Mouse (Mus musculus): ENCODE data around the gene Ahctf1. TPM values are rescaled to one million over a fixed set of nuclear protein-coding genes. Genes with fewer than 3 reads are reported as not detected.
A peak's percentile ranks its signal among the peaks of the same experiment; 100 is the strongest.

Ahctf1 gene
- polyA plus RNA-seq, 1 experiment from 2014 or later: 8.8 TPM

- Histone ChIP-seq H3K36me3 (ENCODE audit: control insufficient read depth, insufficient read depth) (peaks cover 59% of the 10 kb centered on the region), H3K4me3 (ENCODE audit: low read depth, low read length) (no peak overlapping the region), H3K27ac (ENCODE audit: low read depth, low read length) (no peak overlapping the region), H3K9me3 (ENCODE audit: control insufficient read depth) (no peaks in the 10 kb centered on the region), H3K4me1 (replicated peaks; ENCODE audit: control insufficient read depth, insufficient read depth, low read length) (no peaks in the 10 kb centered on the region), H3K4me2 (replicated peaks; ENCODE audit: low read depth) (no peak overlapping the region), H3K9ac (ENCODE audit: low read depth, low read length) (no peak overlapping the region), H3K27me3 (replicated peaks; ENCODE audit: control insufficient read depth, insufficient read depth, low read length) (no peaks in the 10 kb centered on the region)
- WGBS: 96% methylated on average over 11 of the region's 11 CpGs
- ATAC-seq: no peak
- TF ChIP-seq CTCF (IDR thresholded peaks at IDR 0.05; ENCODE audit: low read depth): no peak
These were observed 51.2 kb downstream of the Ahctf1 start for GRCm38 (mm10) chr1:179752276-179752675.

DNA sequence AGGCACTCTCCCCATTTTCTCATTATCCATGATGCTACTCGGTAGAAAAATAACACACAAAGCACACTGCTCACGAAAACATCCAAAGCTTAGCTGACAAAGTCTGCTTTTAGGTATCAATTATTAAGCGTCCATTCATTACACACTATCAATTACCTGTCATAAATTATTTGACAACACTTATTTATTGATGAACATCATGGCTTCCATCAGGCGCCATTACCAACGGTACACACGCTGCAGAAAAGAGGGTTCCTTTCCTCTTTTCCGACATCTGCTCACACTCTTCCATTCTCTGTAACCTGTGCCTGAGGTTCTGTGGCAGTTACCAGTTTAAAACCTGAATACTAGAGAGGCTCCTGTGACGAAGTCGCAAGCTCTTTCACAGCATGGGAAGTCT is 58.3 kb downstream of the Ahctf1 start, which contains the start of gene Kif28:
Gene Kif28 (minus strand): TSS at position 101 of the 400 bp plus-strand sequence.
- no peaks in the 10 kb centered on the region for H3K4me1 ChIP-seq (replicated peaks; ENCODE audit: control insufficient read depth, insufficient read depth, low read length)
- 92% methylated on average over 9 of the region's 9 CpGs for WGBS
- no peaks in the 10 kb centered on the region for H3K27me3 ChIP-seq (replicated peaks; ENCODE audit: control insufficient read depth, insufficient read depth, low read length)
- H3K9ac ChIP-seq (ENCODE audit: low read depth, low read length): no peak within 1 kb of the TSS
- peaks cover 33% of the 10 kb centered on the region for H3K36me3 ChIP-seq (ENCODE audit: control insufficient read depth, insufficient read depth)
- ATAC-seq: no peak
- TF ChIP-seq CTCF (IDR thresholded peaks at IDR 0.05; ENCODE audit: low read depth): no peak
- no peak within 1 kb of the TSS for H3K4me2 ChIP-seq (replicated peaks; ENCODE audit: low read depth)
- H3K4me3 ChIP-seq (ENCODE audit: low read depth, low read length): no peak within 1 kb of the TSS
- H3K27ac ChIP-seq (ENCODE audit: low read depth, low read length): no peak within 1 kb of the TSS
- H3K9me3 ChIP-seq (ENCODE audit: control insufficient read depth): no peaks in the 10 kb centered on the region

GRCm38 (mm10) chr1:179743593-179744193 is 59.8 kb downstream of the Ahctf1 start:
- ATAC-seq: peak; percentile 86
- peaks cover 24% of the 10 kb centered on the region for H3K36me3 ChIP-seq (ENCODE audit: control insufficient read depth, insufficient read depth)
- WGBS: 41% methylated on average over 4 of the region's 4 CpGs

GRCm38 (mm10) chr1:179736483-179736882 is 67.0 kb downstream of the Ahctf1 start:
- WGBS: 88% methylated on average over 3 of the region's 3 CpGs
- H3K4me1 ChIP-seq (replicated peaks; ENCODE audit: control insufficient read depth, insufficient read depth, low read length): no peaks in the 10 kb centered on the region
- no peak overlapping the region for H3K4me3 ChIP-seq (ENCODE audit: low read depth, low read length)
- H3K27me3 ChIP-seq (replicated peaks; ENCODE audit: control insufficient read depth, insufficient read depth, low read length): no peaks in the 10 kb centered on the region
- H3K9me3 ChIP-seq (ENCODE audit: control insufficient read depth): no peaks in the 10 kb centered on the region
- no peak for ATAC-seq
- H3K9ac ChIP-seq (ENCODE audit: low read depth, low read length): no peak overlapping the region
- H3K27ac ChIP-seq (ENCODE audit: low read depth, low read length): no peak overlapping the region
- no peak for TF ChIP-seq CTCF (IDR thresholded peaks at IDR 0.05; ENCODE audit: low read depth)
- no peak overlapping the region for H3K4me2 ChIP-seq (replicated peaks; ENCODE audit: low read depth)
- H3K36me3 ChIP-seq (ENCODE audit: control insufficient read depth, insufficient read depth): no peaks in the 10 kb centered on the region

More at GRCm38 (mm10) chr1:179743593-179744193, 59.8 kb downstream of the Ahctf1 start:
- Histone ChIP-seq H3K9me3 (ENCODE audit: control insufficient read depth) (no peaks in the 10 kb centered on the region), H3K27me3 (replicated peaks; ENCODE audit: control insufficient read depth, insufficient read depth, low read length) (no peaks in the 10 kb centered on the region), H3K4me3 (ENCODE audit: low read depth, low read length) (no peak overlapping the region), H3K4me2 (replicated peaks; ENCODE audit: low read depth) (no peak overlapping the region), H3K9ac (ENCODE audit: low read depth, low read length) (no peak overlapping the region), H3K4me1 (replicated peaks; ENCODE audit: control insufficient read depth, insufficient read depth, low read length) (no peaks in the 10 kb centered on the region), H3K27ac (ENCODE audit: low read depth, low read length) (peak overlapping the region; percentile 17; the same call in 1 of the 2 replicates)
- TF ChIP-seq CTCF (IDR thresholded peaks at IDR 0.05; ENCODE audit: low read depth): peak; percentile 31

DNA sequence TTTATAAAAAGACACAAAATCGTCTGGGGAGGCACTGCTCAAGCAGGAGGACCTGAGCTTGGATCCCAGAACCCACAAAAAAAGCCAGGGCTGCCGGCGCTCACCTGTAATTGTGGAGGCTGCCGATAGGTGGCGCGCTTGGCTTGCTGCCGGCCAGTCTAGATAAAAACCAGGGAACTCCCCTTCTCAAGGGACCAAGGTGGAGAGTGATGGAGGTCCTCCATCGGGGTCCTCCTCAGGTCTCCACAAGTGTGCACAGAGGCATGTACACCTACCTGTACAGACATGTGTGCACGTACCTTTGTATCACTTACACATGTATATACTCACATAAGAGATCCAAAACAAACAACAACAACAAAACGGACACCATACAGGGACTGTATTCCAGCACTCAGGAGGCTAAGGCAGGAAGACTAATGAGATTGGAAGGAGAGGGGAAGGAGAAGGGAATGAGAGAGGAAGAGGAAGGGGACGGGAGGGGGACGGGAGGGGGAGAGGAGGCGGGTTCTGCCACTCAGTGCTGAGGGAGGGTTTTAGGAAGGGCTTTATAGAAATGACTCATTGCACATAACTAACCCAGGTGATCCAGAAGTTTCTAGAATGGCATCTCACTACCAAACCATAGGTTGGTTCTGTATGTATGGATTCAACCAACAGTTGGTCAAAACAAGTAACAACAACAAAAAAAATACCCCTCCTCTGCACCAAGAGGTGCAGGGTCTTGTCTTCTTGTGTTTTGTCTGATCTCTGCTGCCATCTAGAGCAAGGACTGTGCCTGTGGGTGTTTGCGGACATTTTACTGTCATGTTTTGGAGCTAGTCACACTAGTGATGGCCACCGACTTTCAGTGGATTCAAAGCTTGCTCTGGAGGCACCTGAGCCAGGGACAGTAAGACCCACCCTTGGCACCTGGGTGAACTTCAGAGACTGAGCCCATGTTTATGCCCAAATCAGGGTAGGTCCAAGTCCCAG is 68.7 kb downstream of the Ahctf1 start:
- Histone ChIP-seq H3K4me3 (ENCODE audit: low read depth, low read length) (no peak overlapping the region), H3K27me3 (replicated peaks; ENCODE audit: control insufficient read depth, insufficient read depth, low read length) (no peaks in the 10 kb centered on the region), H3K9me3 (ENCODE audit: control insufficient read depth) (no peaks in the 10 kb centered on the region), H3K4me1 (replicated peaks; ENCODE audit: control insufficient read depth, insufficient read depth, low read length) (no peaks in the 10 kb centered on the region), H3K36me3 (ENCODE audit: control insufficient read depth, insufficient read depth) (no peaks in the 10 kb centered on the region), H3K4me2 (replicated peaks; ENCODE audit: low read depth) (no peak overlapping the region), H3K9ac (ENCODE audit: low read depth, low read length) (no peak overlapping the region), H3K27ac (ENCODE audit: low read depth, low read length) (no peak overlapping the region)
- 37% methylated on average over 15 of the region's 15 CpGs for WGBS
- no peak for ATAC-seq
- TF ChIP-seq CTCF (IDR thresholded peaks at IDR 0.05; ENCODE audit: low read depth): peak; percentile 89

DNA sequence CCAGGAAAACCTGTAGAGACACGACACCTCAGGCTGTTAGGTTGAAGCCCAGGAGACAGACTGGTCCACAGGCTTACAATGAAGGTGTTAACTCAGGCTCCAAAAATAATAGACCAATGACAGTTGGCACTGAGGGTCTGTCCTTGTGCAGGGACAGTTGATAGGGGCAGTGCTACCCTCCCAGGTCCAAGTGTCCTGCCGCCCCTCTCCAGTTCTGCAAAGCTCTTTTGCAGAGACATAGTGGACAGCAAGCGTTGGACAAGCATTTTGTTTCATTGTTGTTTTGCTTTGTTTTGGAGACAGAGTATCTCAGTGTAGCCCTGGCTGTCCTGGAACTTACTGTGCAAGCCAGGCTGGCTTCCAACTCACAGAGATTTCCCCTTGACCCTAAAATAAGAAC is 72.1 kb downstream of the Ahctf1 start:
- 88% methylated on average over 3 of the region's 3 CpGs for WGBS
- H3K9ac ChIP-seq (ENCODE audit: low read depth, low read length): no peak overlapping the region
- no peaks in the 10 kb centered on the region for H3K27me3 ChIP-seq (replicated peaks; ENCODE audit: control insufficient read depth, insufficient read depth, low read length)
- no peaks in the 10 kb centered on the region for H3K4me1 ChIP-seq (replicated peaks; ENCODE audit: control insufficient read depth, insufficient read depth, low read length)
- TF ChIP-seq CTCF (IDR thresholded peaks at IDR 0.05; ENCODE audit: low read depth): no peak
- ATAC-seq: no peak
- H3K4me2 ChIP-seq (replicated peaks; ENCODE audit: low read depth): no peak overlapping the region
- H3K27ac ChIP-seq (ENCODE audit: low read depth, low read length): no peak overlapping the region
- H3K4me3 ChIP-seq (ENCODE audit: low read depth, low read length): no peak overlapping the region
- H3K36me3 ChIP-seq (ENCODE audit: control insufficient read depth, insufficient read depth): no peaks in the 10 kb centered on the region
- no peaks in the 10 kb centered on the region for H3K9me3 ChIP-seq (ENCODE audit: control insufficient read depth)

All from intestine, postnatal 0 days (tissue).